Mouse (Mus musculus) lung, embryonic 16.5 days (tissue): ENCODE measurements around the gene Zbtb46. TPM values are rescaled to one million over a fixed set of nuclear protein-coding genes. Genes with fewer than 3 reads are reported as not detected.
A peak's percentile ranks its signal among the peaks of the same experiment; 100 is the strongest.

Experiments used
- ATAC-seq: fragments of 200-750 bp; cut with Nextera tagmentation; 2 replicates; pipeline ENCODE4 v1.8.0; 2017; ENCODE audit warnings: low read depth, mild to moderate bottlenecking, moderate library complexity
- H3K27ac ChIP-seq: fragments of 300-500 bp; sonication (generic); 2 replicates; pipeline ENCODE4 v1.5.1; 2014; ENCODE audit warnings: mild to moderate bottlenecking, control low read depth, low read length
- H3K27me3 ChIP-seq: fragments of 300-500 bp; sonication (generic); 2 replicates; pipeline ENCODE4 v1.6.1; 2014; ENCODE audit warnings: low read depth, low read length, mixed read lengths; ENCODE audit not compliant: control insufficient read depth, insufficient read depth
- H3K36me3 ChIP-seq: fragments of 300-500 bp; sonication (generic); 2 replicates; pipeline ENCODE4 v1.6.1; 2014; ENCODE audit warnings: low read length; ENCODE audit not compliant: control insufficient read depth, insufficient read depth
- H3K4me1 ChIP-seq: fragments of 300-500 bp; sonication (generic); replicated peaks from 2 replicates; pipeline ENCODE4 v1.6.1; 2014; ENCODE audit warnings: low read length, mixed read lengths; ENCODE audit not compliant: control insufficient read depth, insufficient read depth
- H3K4me2 ChIP-seq: fragments of 300-500 bp; sonication (generic); 2 replicates; pipeline ENCODE4 v1.6.1; 2014; ENCODE audit warnings: low read depth, low read length, control low read depth
- H3K4me3 ChIP-seq: fragments of 300-500 bp; sonication (generic); 2 replicates; pipeline ENCODE4 v1.5.1; 2014; ENCODE audit warnings: mild to moderate bottlenecking, low read length, control low read depth
- H3K9ac ChIP-seq: fragments of 300-500 bp; sonication (generic); 2 replicates; pipeline ENCODE4 v1.6.1; 2014; ENCODE audit warnings: low read length, control low read depth
- H3K9me3 ChIP-seq: fragments of 300-500 bp; sonication (generic); 2 replicates; pipeline ENCODE4 v1.6.1; 2016; ENCODE audit warnings: low read length; ENCODE audit not compliant: control insufficient read depth
- WGBS: fragments of 180-500 bp; shearing (Covaris S2); extraction: QIAGEN DNeasy Blood & Tissue Kit; methylation state at CpG from one replicate; pipeline ENCODE4 v1.1.7; 2014; 5-methylcytosine and 5-hydroxymethylcytosine counted together
- polyA plus RNA-seq: library from polyadenylated mRNA; unstranded; fragments of >200 nt; fragmentation: Nextera tagmentation; extraction: Ambion mirVana; gene quantifications from 2 replicates; pipeline ENCODE4 v1.2.1, GENCODE M21; 2015

Zbtb46 gene
- polyA plus RNA-seq, 1 experiment from 2014 or later: 15.2 TPM

- Histone ChIP-seq H3K36me3 (peaks cover 26% of the 10 kb centered on the region), H3K4me3 (no peak overlapping the region), H3K9ac (no peak overlapping the region), H3K4me1 (peaks cover 24% of the 10 kb centered on the region), H3K9me3 (no peaks in the 10 kb centered on the region), H3K27me3 (no peaks in the 10 kb centered on the region), H3K27ac (no peak overlapping the region), H3K4me2 (no peak overlapping the region)
- 83% methylated on average over 6 of the region's 6 CpGs for WGBS
- no peak for ATAC-seq
These were observed 77.5 kb downstream of the Zbtb46 start for GRCm38 (mm10) chr2:181381631-181382306.

GRCm38 (mm10) chr2:181381107-181381506 lies 78.1 kb downstream of the Zbtb46 start:
- H3K4me2 ChIP-seq: no peak overlapping the region
- H3K36me3 ChIP-seq: peaks cover 26% of the 10 kb centered on the region
- H3K27ac ChIP-seq: no peak overlapping the region
- H3K9me3 ChIP-seq: no peaks in the 10 kb centered on the region
- no peak overlapping the region for H3K9ac ChIP-seq
- WGBS: 86% methylated on average over 5 of the region's 5 CpGs
- no peaks in the 10 kb centered on the region for H3K27me3 ChIP-seq
- H3K4me1 ChIP-seq: peaks cover 20% of the 10 kb centered on the region
- H3K4me3 ChIP-seq: no peak overlapping the region
- ATAC-seq: no peak

- WGBS: 75% methylated on average over 5 of the region's 5 CpGs
- Histone ChIP-seq H3K9ac (no peak overlapping the region), H3K27ac (no peak overlapping the region), H3K4me3 (no peak overlapping the region), H3K9me3 (no peaks in the 10 kb centered on the region), H3K4me2 (no peak overlapping the region), H3K27me3 (no peaks in the 10 kb centered on the region), H3K4me1 (peaks cover 12% of the 10 kb centered on the region), H3K36me3 (peaks cover 26% of the 10 kb centered on the region)
- no peak for ATAC-seq
These were observed 79.0 kb downstream of the Zbtb46 start for GRCm38 (mm10) chr2:181380251-181380650.

- Histone ChIP-seq H3K4me1 (peaks cover 9% of the 10 kb centered on the region), H3K4me3 (no peak within 1 kb of the TSS), H3K9ac (no peak within 1 kb of the TSS), H3K9me3 (no peaks in the 10 kb centered on the region), H3K27ac (no peak within 1 kb of the TSS), H3K4me2 (no peak within 1 kb of the TSS), H3K36me3 (peaks cover 26% of the 10 kb centered on the region), H3K27me3 (no peaks in the 10 kb centered on the region)
- WGBS: 91% methylated on average over 12 of the region's 12 CpGs
- ATAC-seq: no peak
These were observed 79.4 kb downstream of the Zbtb46 start, which contains the start of gene Lime1 for GRCm38 (mm10) chr2:181379778-181380177. Lime1 (plus strand) TSS chr2:181380078.

GRCm38 (mm10) chr2:181378701-181379100 lies 80.5 kb downstream of the Zbtb46 start:
- H3K36me3 ChIP-seq: peaks cover 26% of the 10 kb centered on the region
- H3K9ac ChIP-seq: no peak overlapping the region
- no peak overlapping the region for H3K4me3 ChIP-seq
- no peak overlapping the region for H3K4me2 ChIP-seq
- no peak overlapping the region for H3K27ac ChIP-seq
- no peak for ATAC-seq
- no peaks in the 10 kb centered on the region for H3K27me3 ChIP-seq
- peaks cover 1% of the 10 kb centered on the region for H3K4me1 ChIP-seq
- H3K9me3 ChIP-seq: no peaks in the 10 kb centered on the region
- 90% methylated on average over 5 of the region's 5 CpGs for WGBS

DNA sequence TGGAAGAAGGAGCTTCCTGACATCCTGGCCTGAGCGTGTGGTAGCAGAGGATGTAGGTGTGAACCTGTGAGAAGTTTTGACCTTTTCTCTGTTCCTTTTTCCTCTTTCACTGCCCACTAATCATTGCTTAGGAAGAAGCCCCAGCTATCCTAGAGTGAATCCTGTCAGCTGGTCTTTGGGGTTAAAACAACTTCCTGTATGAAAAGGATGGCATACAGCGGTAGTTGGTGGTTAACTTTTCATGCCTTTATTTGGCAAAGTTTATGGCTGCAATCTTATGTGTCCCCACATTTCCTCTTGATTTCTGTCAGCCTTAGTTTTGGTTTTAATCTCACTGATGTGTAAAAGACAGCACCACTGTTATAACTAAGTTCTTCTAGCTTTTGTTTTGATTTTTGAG lies 82.0 kb downstream of the Zbtb46 start:
- H3K27me3 ChIP-seq: no peaks in the 10 kb centered on the region
- H3K4me1 ChIP-seq: no peaks in the 10 kb centered on the region
- ATAC-seq: no peak
- 69% methylated on average over 2 of the region's 2 CpGs for WGBS
- H3K9me3 ChIP-seq: no peaks in the 10 kb centered on the region
- H3K36me3 ChIP-seq: peaks cover 23% of the 10 kb centered on the region
- H3K27ac ChIP-seq: no peak overlapping the region
- no peak overlapping the region for H3K4me3 ChIP-seq
- H3K4me2 ChIP-seq: no peak overlapping the region
- no peak overlapping the region for H3K9ac ChIP-seq

DNA sequence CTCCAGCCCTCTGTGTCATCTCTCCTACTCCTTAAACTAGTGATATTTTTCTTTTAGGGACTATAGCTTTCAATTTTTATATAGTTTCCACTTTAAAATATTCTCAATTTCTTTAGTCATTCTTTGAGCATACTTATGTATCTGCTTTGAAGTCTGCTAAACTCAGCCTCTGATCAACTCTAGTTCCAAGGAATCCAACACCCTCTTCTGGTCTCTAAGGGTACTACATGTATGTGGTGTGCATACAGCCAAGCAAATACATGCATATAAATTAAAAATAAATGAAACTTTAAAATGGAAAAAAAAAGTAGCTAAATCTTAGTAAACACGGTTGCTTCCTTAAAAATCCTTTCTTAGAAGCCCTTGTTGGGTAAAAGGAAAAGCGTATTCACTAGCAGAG lies 83.4 kb downstream of the Zbtb46 start:
- no peak for ATAC-seq
- no peak overlapping the region for H3K27ac ChIP-seq
- H3K36me3 ChIP-seq: peaks cover 20% of the 10 kb centered on the region
- no peak overlapping the region for H3K9ac ChIP-seq
- no peaks in the 10 kb centered on the region for H3K27me3 ChIP-seq
- no peaks in the 10 kb centered on the region for H3K9me3 ChIP-seq
- no peaks in the 10 kb centered on the region for H3K4me1 ChIP-seq
- H3K4me2 ChIP-seq: no peak overlapping the region
- no peak overlapping the region for H3K4me3 ChIP-seq
- 83% methylated on average over 2 of the region's 2 CpGs for WGBS

- H3K36me3 ChIP-seq: peaks cover 12% of the 10 kb centered on the region
- peaks cover 18% of the 10 kb centered on the region for H3K4me1 ChIP-seq
- no peak overlapping the region for H3K9ac ChIP-seq
- ATAC-seq: no peak
- H3K27ac ChIP-seq: no peak overlapping the region
- WGBS: 93% methylated on average over 5 of the region's 5 CpGs
- no peak overlapping the region for H3K4me3 ChIP-seq
- H3K9me3 ChIP-seq: no peaks in the 10 kb centered on the region
- H3K27me3 ChIP-seq: no peaks in the 10 kb centered on the region
- H3K4me2 ChIP-seq: no peak overlapping the region
These were observed 89.2 kb downstream of the Zbtb46 start for GRCm38 (mm10) chr2:181370001-181370400.

DNA sequence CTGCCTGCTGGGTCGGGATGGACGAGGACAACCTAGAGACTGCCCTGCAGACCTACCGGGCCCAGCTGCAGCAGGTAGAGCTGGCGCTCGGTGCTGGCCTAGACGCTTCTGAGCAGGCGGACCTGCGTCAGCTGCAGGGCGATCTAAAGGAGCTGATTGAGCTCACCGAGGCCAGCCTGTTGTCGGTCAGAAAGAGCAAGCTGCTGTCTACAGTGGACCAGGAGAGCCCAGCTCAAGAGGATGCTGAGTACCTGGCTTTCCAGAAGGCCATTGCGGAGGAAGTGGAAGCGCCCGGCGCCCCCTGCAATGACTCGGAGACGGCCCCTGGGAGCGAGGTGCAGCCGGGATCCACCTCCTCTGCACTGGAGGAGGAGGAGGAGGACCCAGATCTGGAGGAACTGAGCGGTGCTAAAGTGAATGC lies 93.6 kb downstream of the Zbtb46 start:
- Histone ChIP-seq H3K4me1 (peaks cover 25% of the 10 kb centered on the region), H3K4me3 (peak overlapping the region; percentile 77), H3K9me3 (no peaks in the 10 kb centered on the region), H3K27ac (peak overlapping the region; percentile 89), H3K27me3 (no peaks in the 10 kb centered on the region), H3K4me2 (peak overlapping the region; percentile 97), H3K9ac (peak overlapping the region; percentile 96), H3K36me3 (peaks cover 22% of the 10 kb centered on the region)
- WGBS: 0% methylated on average over 20 of the region's 20 CpGs
- peak; percentile 69 for ATAC-seq
